Mouse (Mus musculus) liver, embryonic 11.5 days (tissue): ENCODE data around the gene Yeats2. TPM values are rescaled to one million over a fixed set of nuclear protein-coding genes. Genes with fewer than 3 reads are reported as not detected.
"Not testable (repeated sequence)": the region's sequence is repeated elsewhere in the genome, so short reads cannot be mapped to it uniquely, and the experiment has no call there.

ENCODE experiments used
- ATAC-seq: fragments of 200-750 bp; cut with Nextera tagmentation; replicated peaks from 2 replicates; pipeline ENCODE4 v1.8.0; 2017; ENCODE audit warnings: moderate number of reproducible peaks, mild to moderate bottlenecking, moderate TSS enrichment, moderate library complexity; ENCODE audit not compliant: low FRiP score
- DNase-seq: peaks from one replicate; pipeline ENCODE4 v3.0.0-alpha.2; 2017; ENCODE audit warnings: low spot score
- H3K27ac ChIP-seq: fragments of 300-500 bp; sonication (generic); 2 replicates; pipeline ENCODE4 v1.5.1; 2014; ENCODE audit warnings: mild to moderate bottlenecking, low read depth, low read length, control low read depth
- H3K27me3 ChIP-seq: fragments of 300-500 bp; sonication (generic); replicated peaks from 2 replicates; pipeline ENCODE4 v1.6.1; 2014; ENCODE audit warnings: low read length, mixed read lengths; ENCODE audit not compliant: control insufficient read depth, insufficient read depth
- H3K36me3 ChIP-seq: fragments of 300-500 bp; sonication (generic); 2 replicates; pipeline ENCODE4 v1.6.1; 2014; ENCODE audit warnings: mild to moderate bottlenecking, low read length, moderate library complexity, mixed read lengths; ENCODE audit not compliant: control insufficient read depth, insufficient read depth
- H3K4me1 ChIP-seq: fragments of 300-500 bp; sonication (generic); replicated peaks from 2 replicates; pipeline ENCODE4 v1.6.1; 2014; ENCODE audit warnings: low read length, mixed read lengths; ENCODE audit not compliant: control insufficient read depth, insufficient read depth
- H3K4me2 ChIP-seq: fragments of 300-500 bp; sonication (generic); 2 replicates; pipeline ENCODE4 v1.6.1; 2014; ENCODE audit warnings: mild to moderate bottlenecking, control low read depth, moderate library complexity
- H3K4me3 ChIP-seq: fragments of 300-500 bp; sonication (generic); 2 replicates; pipeline ENCODE4 v1.5.1; 2014; ENCODE audit warnings: low read depth, low read length, control low read depth
- H3K9ac ChIP-seq: fragments of 300-500 bp; sonication (generic); 2 replicates; pipeline ENCODE4 v1.6.1; 2014; ENCODE audit warnings: low read depth, low read length, control low read depth
- H3K9me3 ChIP-seq: fragments of 300-500 bp; sonication (generic); 2 replicates; pipeline ENCODE4 v1.6.1; 2016; ENCODE audit warnings: low read length, inconsistent platforms, mixed read lengths; ENCODE audit not compliant: control insufficient read depth
- whole genome bisulfite sequencing: fragments of 180-500 bp; shearing (Covaris S2); extraction: QIAGEN DNeasy Blood & Tissue Kit; methylation state at CpG from one replicate; pipeline ENCODE4 v1.1.7; 2014; 5-methylcytosine and 5-hydroxymethylcytosine counted together
- polyA plus RNA-seq: library from polyadenylated mRNA; unstranded; fragments of >200 nt; fragmentation: Nextera tagmentation; extraction: Ambion mirVana; gene quantifications from 2 replicates; pipeline ENCODE4 v1.2.1, GENCODE M21; 2014

The Yeats2 gene
- polyA plus RNA-seq, 1 experiment from 2014 or later, result 26.3 TPM

GRCm38 (mm10) chr16:20112649-20113048 is 28.2 kb upstream of the Yeats2 start:
- Histone ChIP-seq H3K27ac (no peak overlapping the region), H3K4me1 (no peaks in the 10 kb centered on the region), H3K36me3 (peaks cover 7% of the 10 kb centered on the region; the same call in 1 of the 2 replicates), H3K4me3 (no peak overlapping the region), H3K27me3 (no peaks in the 10 kb centered on the region), H3K9me3 (no peaks in the 10 kb centered on the region), H3K9ac (no peak overlapping the region), H3K4me2 (no peak overlapping the region)
- WGBS, result 81% methylated on average over 2 of the region's 2 CpGs
- no peak for DNase-seq
- no peak for ATAC-seq

GRCm38 (mm10) chr16:20116069-20116468 is 24.8 kb upstream of the Yeats2 start:
- H3K27ac ChIP-seq, result no peak overlapping the region
- H3K4me1 ChIP-seq, result no peaks in the 10 kb centered on the region
- no peak overlapping the region for H3K4me3 ChIP-seq
- DNase-seq (no peak), ATAC-seq (no peak)
- peaks cover 2% of the 10 kb centered on the region; the same call in 1 of the 2 replicates for H3K36me3 ChIP-seq
- H3K4me2 ChIP-seq, result no peak overlapping the region
- WGBS, result 76% methylated on average over 4 of the region's 4 CpGs
- H3K9ac ChIP-seq, result no peak overlapping the region
- no peaks in the 10 kb centered on the region for H3K9me3 ChIP-seq
- H3K27me3 ChIP-seq, result no peaks in the 10 kb centered on the region

GRCm38 (mm10) chr16:20126319-20126883 is 14.5 kb upstream of the Yeats2 start:
- not testable (repeated sequence) for DNase-seq, H3K4me1 ChIP-seq, H3K4me2 ChIP-seq, H3K27ac ChIP-seq, H3K9ac ChIP-seq, H3K9me3 ChIP-seq, H3K4me3 ChIP-seq, H3K36me3 ChIP-seq, H3K27me3 ChIP-seq, ATAC-seq
- WGBS, result 72% methylated on average over 10 of the region's 10 CpGs

GRCm38 (mm10) chr16:20130397-20130796 is 10.5 kb upstream of the Yeats2 start:
- no peak for ATAC-seq

GRCm38 (mm10) chr16:20144568-20144967 is 3.7 kb downstream of the Yeats2 start:
- H3K9me3 ChIP-seq, result no peaks in the 10 kb centered on the region
- H3K27ac ChIP-seq, result no peak overlapping the region
- peaks cover 7% of the 10 kb centered on the region for H3K36me3 ChIP-seq
- H3K4me1 ChIP-seq, result peaks cover 12% of the 10 kb centered on the region; the same call in 1 of the 2 replicates
- no peak overlapping the region for H3K4me2 ChIP-seq
- H3K27me3 ChIP-seq, result no peaks in the 10 kb centered on the region
- ATAC-seq (no peak), DNase-seq (no peak)
- H3K4me3 ChIP-seq, result no peak overlapping the region
- no peak overlapping the region for H3K9ac ChIP-seq
- 62% methylated on average over 3 of the region's 3 CpGs for WGBS

More at GRCm38 (mm10) chr16:20130397-20130796, 10.5 kb upstream of the Yeats2 start:
- Histone ChIP-seq H3K4me2 (no peak overlapping the region), H3K9ac (no peak overlapping the region), H3K9me3 (no peaks in the 10 kb centered on the region), H3K4me1 (no peaks in the 10 kb centered on the region), H3K27me3 (no peaks in the 10 kb centered on the region), H3K4me3 (no peak overlapping the region), H3K36me3 (no peaks in the 10 kb centered on the region), H3K27ac (no peak overlapping the region)
- DNase-seq, result no peak
- WGBS, result 61% methylated on average over 2 of the region's 2 CpGs

GRCm38 (mm10) chr16:20151991-20152390 is 11.1 kb downstream of the Yeats2 start:
- H3K9ac ChIP-seq, result no peak overlapping the region
- WGBS, result 80% methylated on average over 5 of the region's 5 CpGs
- peaks cover 14% of the 10 kb centered on the region; the same call in 1 of the 2 replicates for H3K36me3 ChIP-seq
- no peaks in the 10 kb centered on the region for H3K9me3 ChIP-seq
- ATAC-seq (no peak), DNase-seq (no peak)
- no peak overlapping the region for H3K4me2 ChIP-seq
- no peaks in the 10 kb centered on the region for H3K27me3 ChIP-seq
- H3K4me1 ChIP-seq, result no peaks in the 10 kb centered on the region
- H3K4me3 ChIP-seq, result no peak overlapping the region
- no peak overlapping the region for H3K27ac ChIP-seq

GRCm38 (mm10) chr16:20153742-20154141 is 12.9 kb downstream of the Yeats2 start:
- Histone ChIP-seq H3K36me3 (peaks cover 19% of the 10 kb centered on the region; the same call in 1 of the 2 replicates), H3K4me3 (no peak overlapping the region), H3K27ac (no peak overlapping the region), H3K9me3 (no peaks in the 10 kb centered on the region), H3K4me1 (no peaks in the 10 kb centered on the region), H3K27me3 (no peaks in the 10 kb centered on the region), H3K4me2 (no peak overlapping the region), H3K9ac (no peak overlapping the region)
- 75% methylated on average over 3 of the region's 3 CpGs for WGBS
- no peak for DNase-seq
- ATAC-seq, result no peak

GRCm38 (mm10) chr16:20160130-20160529 is 19.3 kb downstream of the Yeats2 start:
- Histone ChIP-seq H3K36me3 (peaks cover 39% of the 10 kb centered on the region), H3K4me1 (no peaks in the 10 kb centered on the region), H3K9ac (no peak overlapping the region), H3K4me2 (no peak overlapping the region), H3K27me3 (no peaks in the 10 kb centered on the region), H3K9me3 (no peaks in the 10 kb centered on the region), H3K27ac (no peak overlapping the region), H3K4me3 (no peak overlapping the region)
- DNase-seq (no peak), ATAC-seq (no peak)
- 74% methylated on average over 2 of the region's 2 CpGs for WGBS

- no peak overlapping the region for H3K27ac ChIP-seq
- H3K9me3 ChIP-seq, result no peaks in the 10 kb centered on the region
- no peaks in the 10 kb centered on the region for H3K27me3 ChIP-seq
- peaks cover 6% of the 10 kb centered on the region; the same call in 1 of the 2 replicates for H3K4me1 ChIP-seq
- ATAC-seq, result 0 out of 2 replicates have a peak, but pooled peaks have one; percentile 35
- DNase-seq, result no peak
- WGBS, result 90% methylated on average over 3 of the region's 3 CpGs
- no peak overlapping the region for H3K4me2 ChIP-seq
- no peak overlapping the region for H3K9ac ChIP-seq
- peaks cover 26% of the 10 kb centered on the region for H3K36me3 ChIP-seq
- H3K4me3 ChIP-seq, result no peak overlapping the region
These were observed 28.2 kb downstream of the Yeats2 start for GRCm38 (mm10) chr16:20169071-20169470.
